Mouse (Mus musculus): ENCODE measurements around the gene Mogat2. TPM values are rescaled to one million over a fixed set of nuclear protein-coding genes. Genes with fewer than 3 reads are reported as not detected.

Mogat2 gene
- total RNA-seq, 2 experiments from 2014 or later, result 0.41 TPM; not detected in 1

Other genes with a start within 250 kb of the Mogat2 start
- 10 to 100 TPM; 18.4 to 25.0 TPM for gene Uvrag, start 97.5 kb downstream of the Mogat2 start, total RNA-seq (2021)
- 10 to 100 TPM; 11.4 to 15.6 TPM for gene Dgat2, start 55.9 kb downstream of the Mogat2 start, total RNA-seq (2021)
- gene Map6, start 28.8 kb upstream of the Mogat2 start, total RNA-seq (2021), result 1 to 10 TPM; 5.6 to 7.0 TPM
- gene Serpinh1, start 114.6 kb upstream of the Mogat2 start, total RNA-seq (2021), result 100 to 1,000 TPM; 292 to 416 TPM
- 1 to 10 TPM; 8.2 to 9.8 TPM for gene Gdpd5, start 142.8 kb upstream of the Mogat2 start, total RNA-seq (2021)
- under 1 TPM; 0.14 to 0.38 TPM for gene Klhl35, start 227.4 kb upstream of the Mogat2 start, total RNA-seq (2021)
- gene Rps3, start 245.1 kb upstream of the Mogat2 start, total RNA-seq (2021), result 100 to 1,000 TPM; 362 to 382 TPM

Measured in gastrocnemius, postnatal 10 days (tissue).